Mouse (Mus musculus) kidney, adult 2 months (tissue): ENCODE data around the gene Gm9821.

Source experiments
- CTCF ChIP-seq: fragments of 200-500 bp; conservative IDR thresholded peaks from 2 replicates; pipeline ENCODE4 v1.5.1; 2011; ENCODE audit warnings: low read depth, mild to moderate bottlenecking, control low read depth, low read length, moderate library complexity, mixed read lengths; ENCODE audit not compliant: insufficient read depth, insufficient read length
- POLR2A ChIP-seq: fragments of 200-500 bp; IDR thresholded peaks from one replicate; pipeline ENCODE4 v1.6.1; 2011; ENCODE audit warnings: low read depth, low read length, control low read depth

DNA sequence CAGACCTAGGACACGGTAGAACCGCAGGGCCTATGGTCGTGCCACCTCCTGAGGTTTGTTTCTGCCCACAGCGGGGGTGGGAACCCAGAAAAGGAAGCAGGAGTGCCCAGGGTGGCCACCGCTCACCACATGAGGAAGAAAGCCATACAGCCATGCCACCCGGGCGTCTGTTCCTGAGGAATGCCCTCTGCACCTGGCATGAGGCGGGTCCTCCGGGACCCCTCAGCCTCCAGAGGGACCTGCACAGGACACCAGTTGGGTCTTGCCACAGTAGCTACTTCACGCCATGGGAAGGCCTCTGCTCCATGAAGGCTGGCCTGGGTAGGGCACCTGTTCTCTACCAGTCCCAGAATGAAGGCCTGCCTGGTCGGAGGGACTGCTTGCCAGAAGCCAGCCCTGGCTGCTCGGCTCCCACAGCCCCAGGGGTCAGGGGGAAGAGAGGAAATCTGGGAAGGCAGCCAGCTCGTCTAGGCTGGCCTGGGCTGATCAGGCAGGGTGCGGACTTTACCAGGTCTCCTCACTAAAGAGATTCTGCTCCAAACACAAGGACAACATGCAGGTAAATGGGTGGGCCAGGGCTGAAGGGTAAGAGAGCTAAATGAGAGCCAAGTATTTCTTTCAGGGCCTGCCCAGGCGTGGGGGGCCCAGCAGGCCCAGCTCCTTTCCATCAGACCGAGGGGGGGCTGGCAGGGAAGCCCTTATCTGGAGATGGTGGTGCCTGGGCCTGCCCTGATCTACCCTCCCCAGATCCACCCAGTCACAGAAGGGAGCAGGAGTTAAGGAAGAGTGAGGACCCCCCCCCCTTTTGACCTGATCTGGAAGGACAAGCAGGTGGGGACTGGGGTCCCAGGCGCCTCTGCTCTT lies 4.1 kb downstream of the Gm9821 start:
- TF ChIP-seq CTCF, result no peak
- no peak for TF ChIP-seq POLR2A
